Mouse (Mus musculus): ENCODE data around the gene Gm20431. TPM values are rescaled to one million over a fixed set of nuclear protein-coding genes. Genes with fewer than 3 reads are reported as not detected.

The Gm20431 gene
- polyA plus RNA-seq, 1 experiment from 2014 or later, result 7.5 TPM

DNA sequence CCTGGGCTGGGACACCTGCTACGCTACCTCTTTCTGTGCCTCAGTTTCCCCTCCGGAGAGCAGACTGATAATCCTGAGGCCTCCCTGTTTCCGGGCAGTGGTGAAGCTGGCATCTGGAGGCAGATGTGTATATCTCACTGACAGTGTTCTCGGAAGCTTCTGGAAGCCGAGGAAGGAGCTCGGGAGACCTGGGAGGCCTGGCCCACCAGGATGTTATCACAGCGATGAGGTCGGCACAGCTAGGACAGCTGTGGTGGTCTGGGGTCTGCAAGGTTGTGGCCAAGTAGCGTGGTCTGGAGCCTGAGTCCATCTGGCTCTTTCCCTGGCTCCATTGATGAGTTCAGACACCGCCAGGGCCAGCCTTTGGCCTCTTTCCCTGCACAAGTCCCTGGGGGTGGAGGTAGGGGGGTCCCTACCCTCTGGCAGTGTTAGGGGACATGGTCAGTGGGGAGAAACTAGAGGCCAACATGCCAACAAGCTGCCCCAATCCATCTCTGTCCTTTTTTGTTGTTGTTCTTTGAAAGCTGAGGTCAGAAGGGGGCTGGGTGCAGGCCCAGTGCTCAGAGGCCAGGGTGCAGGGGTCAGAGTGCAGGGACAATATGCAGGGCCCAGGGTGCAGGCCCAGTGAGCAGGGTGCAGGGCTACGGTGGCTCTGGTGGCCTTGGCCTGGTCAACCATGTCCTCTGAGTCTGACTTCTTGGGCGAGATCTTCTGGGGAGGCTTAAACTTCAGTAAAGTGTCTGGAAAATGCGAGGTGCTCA is 96.6 kb downstream of the Gm20431 start:
- H3K9me3 ChIP-seq, result no peaks in the 10 kb centered on the region
- WGBS, result 86% methylated on average over 13 of the region's 13 CpGs
- peaks cover 31% of the 10 kb centered on the region for H3K4me1 ChIP-seq
- H3K4me2 ChIP-seq, result no peak overlapping the region
- H3K4me3 ChIP-seq (replicated peaks), result no peak overlapping the region
- no peak overlapping the region for H3K9ac ChIP-seq
- peaks cover 13% of the 10 kb centered on the region for H3K27me3 ChIP-seq
- no peak overlapping the region for H3K27ac ChIP-seq
- no peak for ATAC-seq (ENCODE audit: low FRiP score)
- H3K36me3 ChIP-seq (replicated peaks), result no peaks in the 10 kb centered on the region

DNA sequence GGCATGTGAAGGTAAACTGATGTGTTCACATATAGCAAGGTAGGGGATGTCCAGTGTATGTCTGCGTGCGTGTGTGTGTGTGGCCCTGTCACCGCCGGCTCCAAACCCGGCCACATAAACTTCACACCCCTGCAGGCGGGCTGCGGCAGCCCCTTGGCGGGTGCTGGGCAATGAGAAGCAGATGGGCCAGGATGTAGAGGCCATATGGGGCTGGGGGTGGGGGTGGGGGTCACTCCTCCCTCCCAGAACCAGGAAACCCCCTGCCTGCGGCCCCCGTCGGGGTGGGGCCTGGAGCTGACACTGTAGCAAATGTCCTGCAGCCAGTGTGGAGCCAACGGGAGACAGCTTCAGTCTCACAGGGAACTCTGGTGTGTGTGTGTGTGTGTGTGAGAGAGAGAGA is 97.6 kb downstream of the Gm20431 start:
- WGBS, result 58% methylated on average over 12 of the region's 12 CpGs
- Histone ChIP-seq H3K4me3 (replicated peaks) (no peak overlapping the region), H3K27me3 (peaks cover 19% of the 10 kb centered on the region), H3K4me2 (no peak overlapping the region), H3K36me3 (replicated peaks) (no peaks in the 10 kb centered on the region), H3K4me1 (peaks cover 38% of the 10 kb centered on the region), H3K9me3 (no peaks in the 10 kb centered on the region), H3K27ac (0 out of 2 replicates have a peak overlapping the region, but pooled peaks have one; percentile 25), H3K9ac (no peak overlapping the region)
- ATAC-seq (ENCODE audit: low FRiP score), result no peak; the same call in 1 of the 2 replicates

DNA sequence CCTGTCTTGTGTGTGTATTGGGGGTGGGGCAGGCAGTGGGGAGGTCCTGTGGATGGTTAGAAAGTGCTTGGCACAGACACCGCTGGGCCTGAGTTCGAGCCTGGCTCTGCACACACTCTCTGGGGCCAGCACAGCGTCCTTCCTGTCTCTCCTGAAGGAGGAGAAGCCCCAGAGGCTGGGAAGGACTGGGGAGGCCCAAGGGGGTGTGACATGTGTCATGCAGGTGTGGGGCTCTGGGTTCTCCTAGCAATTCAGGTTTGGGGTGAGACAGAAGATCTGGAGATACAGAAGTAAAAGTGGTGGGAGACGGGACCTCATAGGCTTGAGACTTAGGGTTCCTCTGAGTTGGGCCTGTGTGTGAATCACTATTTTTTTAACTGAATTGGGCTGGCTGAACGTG is 98.3 kb downstream of the Gm20431 start:
- no peak for ATAC-seq (ENCODE audit: low FRiP score)
- Histone ChIP-seq H3K4me3 (replicated peaks) (no peak overlapping the region), H3K27me3 (peaks cover 19% of the 10 kb centered on the region), H3K4me2 (no peak overlapping the region), H3K36me3 (replicated peaks) (no peaks in the 10 kb centered on the region), H3K9ac (no peak overlapping the region), H3K4me1 (peaks cover 38% of the 10 kb centered on the region), H3K9me3 (no peaks in the 10 kb centered on the region), H3K27ac (0 out of 2 replicates have a peak overlapping the region, but pooled peaks have one; percentile 25)
- WGBS, result 82% methylated on average over 5 of the region's 5 CpGs

- Histone ChIP-seq H3K9me3 (no peaks in the 10 kb centered on the region), H3K27ac (peak overlapping the region; percentile 63), H3K4me2 (no peak overlapping the region), H3K9ac (no peak overlapping the region), H3K27me3 (peaks cover 19% of the 10 kb centered on the region), H3K36me3 (replicated peaks) (no peaks in the 10 kb centered on the region), H3K4me3 (replicated peaks) (no peak overlapping the region), H3K4me1 (peaks cover 38% of the 10 kb centered on the region)
- no peak for ATAC-seq (ENCODE audit: low FRiP score)
- WGBS, result 43% methylated on average over 8 of the region's 8 CpGs
Observed at GRCm38 (mm10) chr2:167562101-167562500, 99.2 kb downstream of the Gm20431 start.

- 10% methylated on average over 27 of the region's 27 CpGs for WGBS
- Histone ChIP-seq H3K27me3 (peaks cover 19% of the 10 kb centered on the region), H3K4me1 (peaks cover 26% of the 10 kb centered on the region), H3K9ac (peak overlapping the region; percentile 42; the same call in 1 of the 2 replicates), H3K27ac (0 out of 2 replicates have a peak overlapping the region, but pooled peaks have one; percentile 27), H3K4me3 (replicated peaks) (peak overlapping the region; percentile 21), H3K4me2 (peak overlapping the region; percentile 46), H3K36me3 (replicated peaks) (no peaks in the 10 kb centered on the region), H3K9me3 (no peaks in the 10 kb centered on the region)
- ATAC-seq (ENCODE audit: low FRiP score), result no peak
Observed at GRCm38 (mm10) chr2:167559413-167559812, 101.9 kb downstream of the Gm20431 start.

Small RNA genes within 50 kb of the gene (microRNA-seq; reads per million reads assigned to microRNA genes)
- not detected for gene Gm22355

Other genes starting within 250 kb of the Gm20431 start
- 26.5 and 26.7 TPM in 2 replicates for gene Slc9a8, start 239.8 kb downstream of the Gm20431 start, polyA plus RNA-seq (2016; fragmentation: Nextera tagmentation; extraction: Ambion mirVana)
- 126 and 129 TPM in 2 replicates for gene Rnf114, start 168.9 kb downstream of the Gm20431 start, polyA plus RNA-seq (2016; fragmentation: Nextera tagmentation; extraction: Ambion mirVana)
- gene Spata2, start 168.6 kb downstream of the Gm20431 start, polyA plus RNA-seq (2016; fragmentation: Nextera tagmentation; extraction: Ambion mirVana), result 19.6 and 23.0 TPM in 2 replicates
- 11.8 and 14.6 TPM in 2 replicates for gene Snai1, start 123.3 kb downstream of the Gm20431 start, polyA plus RNA-seq (2016; fragmentation: Nextera tagmentation; extraction: Ambion mirVana)
- gene Ube2v1, start 29.4 kb downstream of the Gm20431 start, polyA plus RNA-seq (2016; fragmentation: Nextera tagmentation; extraction: Ambion mirVana), result 303 and 311 TPM in 2 replicates
- 0.95 and 1.5 TPM in 2 replicates for gene Cebpb, start 27.4 kb upstream of the Gm20431 start, polyA plus RNA-seq (2016; fragmentation: Nextera tagmentation; extraction: Ambion mirVana)
- gene Tmem189, start 28.3 kb upstream of the Gm20431 start, polyA plus RNA-seq (2016; fragmentation: Nextera tagmentation; extraction: Ambion mirVana), result 31.2 and 34.5 TPM in 2 replicates